Mouse (Mus musculus): ENCODE measurements at regions not wholly inside any gene's neighbourhood (a gene's known extent, or its start where the extent isn't known, plus 50 kb on each side); places are given as distances from the start of the nearest gene placed in this dataset.

DNA sequence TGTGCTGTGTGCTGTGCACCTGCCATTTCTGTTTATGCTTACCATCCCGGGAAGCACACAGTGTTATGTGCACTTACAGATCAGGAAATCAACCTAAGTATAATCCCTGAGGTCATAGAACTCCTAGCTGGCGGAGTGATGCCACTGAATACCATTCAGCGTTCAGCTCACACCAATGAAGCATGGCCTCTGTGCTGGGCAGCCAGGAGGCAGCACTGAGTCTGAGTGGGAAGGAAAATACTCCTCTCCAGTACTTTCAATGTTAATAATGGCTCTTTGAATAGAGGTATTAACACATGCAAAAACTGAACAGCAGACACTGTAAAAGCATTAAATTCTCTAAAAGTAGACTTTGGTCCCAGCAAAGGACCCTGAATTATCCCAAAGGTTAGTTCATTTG, 85.7 kb upstream of the 4933402D24Rik start:
- 0 out of 2 replicates have a peak, but pooled peaks have one; percentile 20 for ATAC-seq (replicated peaks; ENCODE audit: poor library complexity)

DNA sequence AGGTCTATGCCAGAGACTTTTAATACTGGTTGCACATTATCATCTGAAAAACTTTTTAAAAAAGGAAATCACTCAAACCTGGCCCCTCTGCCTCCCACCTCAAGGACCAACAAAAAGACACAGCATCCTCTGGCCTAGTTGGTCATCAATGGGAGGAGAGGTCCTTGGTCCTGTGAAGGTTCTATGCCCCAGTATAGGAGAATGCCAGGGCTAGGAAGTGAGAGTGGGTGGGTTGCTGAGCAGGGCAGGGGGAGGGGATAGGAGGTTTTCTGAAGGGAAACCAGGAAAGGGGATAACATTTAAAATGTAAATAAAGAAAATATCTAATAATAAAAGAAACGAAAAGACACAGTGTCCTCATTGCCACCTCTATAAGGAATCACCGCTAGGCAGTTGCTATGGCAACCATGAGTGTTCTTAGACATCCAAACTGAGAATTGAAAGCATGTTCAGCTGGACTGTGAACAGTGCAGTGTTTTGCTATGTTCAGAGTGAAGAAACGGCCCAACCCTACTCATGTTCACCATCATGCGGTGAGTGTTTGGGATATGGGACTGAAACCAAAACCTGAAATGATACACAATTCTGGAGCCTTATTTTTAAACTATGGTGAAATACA, 82.5 kb upstream of the 4933402D24Rik start:
- no peak for ATAC-seq (replicated peaks; ENCODE audit: poor library complexity)

DNA sequence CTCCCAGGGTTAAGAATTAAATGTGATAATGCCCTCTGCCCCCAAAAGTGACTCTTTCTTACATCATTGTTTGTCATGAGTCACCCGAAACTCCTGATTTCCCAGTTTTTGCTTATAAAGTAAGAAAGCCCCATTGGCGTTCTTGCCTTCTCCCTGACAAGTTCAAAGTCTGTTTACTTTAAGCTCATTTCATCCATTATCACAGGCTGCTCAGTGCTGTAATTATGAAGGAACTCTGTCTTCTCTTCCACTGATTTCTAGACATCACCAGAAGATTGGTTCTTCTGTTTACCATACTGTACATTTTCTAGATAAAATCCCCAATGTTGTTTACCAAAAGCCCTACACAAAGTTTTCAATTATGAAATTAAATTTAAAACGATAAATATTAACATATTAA, 81.2 kb upstream of the 4933402D24Rik start:
- ATAC-seq (replicated peaks; ENCODE audit: poor library complexity), result no peak

- no peak for ATAC-seq (replicated peaks; ENCODE audit: poor library complexity)
These were observed 59.2 kb upstream of the 4933402D24Rik start for GRCm38 (mm10) chr1:63828174-63828844.

DNA sequence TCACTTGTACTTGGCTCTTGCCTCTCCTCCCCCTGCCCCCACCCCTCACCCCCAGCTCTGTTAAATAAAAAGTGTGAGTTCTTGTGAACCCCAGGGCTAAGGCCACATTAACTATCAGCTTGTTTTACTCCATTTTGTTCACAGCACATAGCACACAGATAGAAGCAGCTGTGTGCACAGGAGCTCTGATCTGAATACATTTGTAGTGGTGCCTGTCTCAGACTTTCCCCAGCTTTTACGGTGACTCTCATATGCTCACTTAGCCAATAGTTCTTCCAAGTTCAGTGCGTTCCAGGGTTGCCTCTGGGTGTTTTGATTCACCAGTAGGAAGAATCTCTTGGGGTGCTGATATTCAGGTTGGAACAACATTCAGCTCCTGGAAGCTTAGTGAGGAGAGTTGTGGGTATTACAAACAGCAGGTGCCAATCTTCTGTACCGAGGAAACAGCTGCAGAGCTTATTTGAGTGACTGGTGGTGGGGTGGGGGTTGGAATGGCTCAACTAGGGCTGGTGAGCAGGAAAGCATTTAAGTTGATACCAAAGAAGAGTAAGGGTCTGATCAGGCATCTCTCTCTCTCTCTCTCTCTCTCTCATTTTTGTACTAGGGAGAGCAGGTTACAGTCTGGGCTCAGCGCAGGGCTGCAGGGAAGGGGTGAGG, 51.7 kb upstream of the 4933402D24Rik start:
- ATAC-seq (replicated peaks; ENCODE audit: poor library complexity), result no peak

DNA sequence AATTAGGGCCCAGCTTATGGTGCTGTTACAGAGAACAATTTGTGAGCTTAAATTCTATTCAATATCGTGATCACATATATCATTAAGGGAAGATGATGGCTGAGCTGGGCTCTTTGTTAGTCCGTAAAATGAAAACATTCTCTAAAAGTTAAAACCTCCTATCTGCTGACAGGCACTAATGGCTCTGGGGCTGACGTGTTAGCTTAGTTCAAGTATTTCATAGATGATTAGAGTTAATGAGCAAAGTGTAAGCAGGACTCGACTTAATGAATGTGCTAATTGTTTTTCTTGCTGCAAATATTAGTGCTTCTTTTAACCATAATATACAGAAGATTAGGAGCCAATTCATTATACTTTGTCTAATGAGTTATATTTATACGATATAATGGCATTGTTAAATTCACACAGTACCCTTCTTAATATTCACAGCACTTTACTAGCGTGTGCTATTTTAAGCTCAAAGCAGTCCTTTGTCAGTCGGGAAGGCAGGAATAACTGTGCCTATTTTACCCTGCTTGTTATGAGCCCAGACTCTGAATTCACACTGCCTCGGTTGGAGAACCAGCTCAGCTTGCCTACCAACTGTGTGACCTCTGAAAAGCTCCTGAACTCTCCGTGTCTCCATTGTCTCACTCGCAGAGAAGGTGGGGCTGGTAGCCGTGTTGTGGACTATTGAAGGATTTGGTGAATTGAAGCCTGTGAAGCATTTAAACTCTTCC, 50.6 kb upstream of the 4933402D24Rik start:
- no peak for ATAC-seq (replicated peaks; ENCODE audit: poor library complexity)

Data from megakaryocyte progenitor cell, adult 5-6 weeks (primary cell).